Mouse (Mus musculus): Measurements from ENCODE around the gene Sertad2. TPM values are rescaled to one million over a fixed set of nuclear protein-coding genes. Genes with fewer than 3 reads are reported as not detected.

Sertad2 gene
- total RNA-seq (2021), result 10 to 100 TPM; 13.5 to 17.7 TPM
- long read RNA-seq, experiment 1, full-length matches to known transcripts, result 8 of 17 reads
- long read RNA-seq, experiment 1, partial matches to known transcripts, result 3 of 17 reads
- long read RNA-seq, experiment 1, other reads (novel, unspliced or antisense), result 6 of 17 reads
- long read RNA-seq, experiment 2, partial matches to known transcripts, result 0 of 12 reads
- long read RNA-seq, experiment 2, other reads (novel, unspliced or antisense), result 12 of 12 reads

- DNase-seq, result peak; percentile 99
These were observed at the start of gene Sertad2 for GRCm38 (mm10) chr11:20542739-20543452. Gene Sertad2 (plus strand): TSS chr11:20543253.

- DNase-seq, result no peak
These were observed 49.0 kb upstream of the Sertad2 start for GRCm38 (mm10) chr11:20493922-20494626.

GRCm38 (mm10) chr11:20500516-20500915, 42.5 kb upstream of the Sertad2 start:
- DNase-seq, result no peak

GRCm38 (mm10) chr11:20501160-20501955, 41.7 kb upstream of the Sertad2 start:
- DNase-seq, result no peak

- no peak for DNase-seq
These were observed 29.5 kb upstream of the Sertad2 start for GRCm38 (mm10) chr11:20513574-20513973.

GRCm38 (mm10) chr11:20514757-20515156, 28.3 kb upstream of the Sertad2 start:
- no peak for DNase-seq

GRCm38 (mm10) chr11:20521321-20521720, 21.7 kb upstream of the Sertad2 start:
- DNase-seq, result no peak

GRCm38 (mm10) chr11:20522750-20523149, 20.3 kb upstream of the Sertad2 start:
- DNase-seq, result no peak

GRCm38 (mm10) chr11:20524435-20524834, 18.6 kb upstream of the Sertad2 start:
- DNase-seq, result no peak

- DNase-seq, result no peak
These were observed 17.1 kb upstream of the Sertad2 start for GRCm38 (mm10) chr11:20525909-20526308.

- no peak for DNase-seq
These were observed 15.2 kb upstream of the Sertad2 start for GRCm38 (mm10) chr11:20527901-20528300.

GRCm38 (mm10) chr11:20531682-20531991, 11.4 kb upstream of the Sertad2 start:
- no peak for DNase-seq

GRCm38 (mm10) chr11:20531992-20532881, 10.8 kb upstream of the Sertad2 start:
- peak; percentile 65 for DNase-seq

GRCm38 (mm10) chr11:20533231-20533630, 9.8 kb upstream of the Sertad2 start:
- no peak for DNase-seq

GRCm38 (mm10) chr11:20537221-20537620, 5.8 kb upstream of the Sertad2 start:
- DNase-seq, result no peak

GRCm38 (mm10) chr11:20538496-20538895, 4.6 kb upstream of the Sertad2 start:
- no peak for DNase-seq

GRCm38 (mm10) chr11:20541280-20541679, 1.8 kb upstream of the Sertad2 start:
- DNase-seq, result no peak

- DNase-seq, result no peak
These were observed 937 bp upstream of the Sertad2 start for GRCm38 (mm10) chr11:20541995-20542637.

- DNase-seq, result no peak
These were observed 534 bp downstream of the Sertad2 start for GRCm38 (mm10) chr11:20543453-20544120.

GRCm38 (mm10) chr11:20544376-20544775, 1.3 kb downstream of the Sertad2 start:
- no peak for DNase-seq

All from adrenal gland, postnatal 10 days (tissue).